Mouse (Mus musculus): ENCODE data around the gene Gm11627. TPM values are rescaled to one million over a fixed set of nuclear protein-coding genes. Genes with fewer than 3 reads are reported as not detected.
A peak's percentile ranks its signal among the peaks of the same experiment; 100 is the strongest.
"Not testable (repeated sequence)": the region's sequence is repeated elsewhere in the genome, so short reads cannot be mapped to it uniquely, and the experiment has no call there.

Gene Gm11627
- polyA plus RNA-seq, 1 experiment from 2014 or later = 11.8 TPM

GRCm38 (mm10) chr11:102567723-102568122 is 11.5 kb downstream of the Gm11627 start:
- no peak overlapping the region for H3K27ac ChIP-seq
- WGBS = 96% methylated on average over 15 of the region's 15 CpGs

DNA sequence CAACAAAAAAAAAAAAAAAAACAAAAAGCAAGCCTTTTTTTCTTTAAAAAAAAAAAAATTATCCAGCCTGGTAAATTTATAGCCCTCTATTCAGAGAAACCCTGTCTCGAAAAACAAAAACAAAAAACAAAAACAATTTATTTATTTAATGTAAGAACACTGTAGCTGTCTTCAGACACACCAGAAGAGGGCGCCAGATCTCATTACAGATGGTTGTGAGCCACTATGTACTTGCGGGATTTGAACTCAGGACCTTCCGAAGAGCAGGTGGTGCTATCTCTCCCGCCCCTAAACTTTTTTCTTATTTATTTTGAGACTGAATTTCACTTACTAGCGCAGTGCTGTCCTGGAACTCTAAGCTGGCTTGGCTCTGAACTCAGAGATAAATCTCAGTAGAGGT is 12.1 kb downstream of the Gm11627 start:
- Histone ChIP-seq H3K4me3 (no peak overlapping the region), H3K9me3 (no peaks in the 10 kb centered on the region), H3K27me3 (ENCODE audit: poor library complexity, severe bottlenecking) (no peaks in the 10 kb centered on the region), H3K36me3 (replicated peaks) (no peaks in the 10 kb centered on the region), H3K4me1 (no peaks in the 10 kb centered on the region), H3K27ac (no peak overlapping the region)
- DNase-seq (ENCODE audit: extremely low spot score, low spot score) = no peak
- WGBS = 89% methylated on average over 6 of the region's 6 CpGs

More at GRCm38 (mm10) chr11:102567723-102568122, 11.5 kb downstream of the Gm11627 start:
- no peaks in the 10 kb centered on the region for H3K4me1 ChIP-seq
- no peaks in the 10 kb centered on the region for H3K27me3 ChIP-seq (ENCODE audit: poor library complexity, severe bottlenecking)
- DNase-seq (ENCODE audit: extremely low spot score, low spot score) = no peak
- no peaks in the 10 kb centered on the region for H3K9me3 ChIP-seq
- no peaks in the 10 kb centered on the region for H3K36me3 ChIP-seq (replicated peaks)
- H3K4me3 ChIP-seq = no peak overlapping the region

GRCm38 (mm10) chr11:102566290-102566689 is 13.0 kb downstream of the Gm11627 start:
- Histone ChIP-seq H3K4me3 (no peak overlapping the region), H3K27me3 (ENCODE audit: poor library complexity, severe bottlenecking) (no peaks in the 10 kb centered on the region), H3K27ac (no peak overlapping the region), H3K9me3 (no peaks in the 10 kb centered on the region), H3K4me1 (no peaks in the 10 kb centered on the region), H3K36me3 (replicated peaks) (no peaks in the 10 kb centered on the region)
- 100% methylated on average over 1 of the region's 1 CpGs for WGBS
- no peak for DNase-seq (ENCODE audit: extremely low spot score, low spot score)

- H3K27ac ChIP-seq = 0 out of 2 replicates have a peak overlapping the region, but pooled peaks have one; percentile 40
- H3K4me3 ChIP-seq = no peak overlapping the region
- no peaks in the 10 kb centered on the region for H3K36me3 ChIP-seq (replicated peaks)
- no peaks in the 10 kb centered on the region for H3K9me3 ChIP-seq
- H3K27me3 ChIP-seq (ENCODE audit: poor library complexity, severe bottlenecking) = no peaks in the 10 kb centered on the region
- DNase-seq (ENCODE audit: extremely low spot score, low spot score) = no peak
- H3K4me1 ChIP-seq = no peaks in the 10 kb centered on the region
Measured at GRCm38 (mm10) chr11:102565741-102566140, 13.5 kb downstream of the Gm11627 start.

DNA sequence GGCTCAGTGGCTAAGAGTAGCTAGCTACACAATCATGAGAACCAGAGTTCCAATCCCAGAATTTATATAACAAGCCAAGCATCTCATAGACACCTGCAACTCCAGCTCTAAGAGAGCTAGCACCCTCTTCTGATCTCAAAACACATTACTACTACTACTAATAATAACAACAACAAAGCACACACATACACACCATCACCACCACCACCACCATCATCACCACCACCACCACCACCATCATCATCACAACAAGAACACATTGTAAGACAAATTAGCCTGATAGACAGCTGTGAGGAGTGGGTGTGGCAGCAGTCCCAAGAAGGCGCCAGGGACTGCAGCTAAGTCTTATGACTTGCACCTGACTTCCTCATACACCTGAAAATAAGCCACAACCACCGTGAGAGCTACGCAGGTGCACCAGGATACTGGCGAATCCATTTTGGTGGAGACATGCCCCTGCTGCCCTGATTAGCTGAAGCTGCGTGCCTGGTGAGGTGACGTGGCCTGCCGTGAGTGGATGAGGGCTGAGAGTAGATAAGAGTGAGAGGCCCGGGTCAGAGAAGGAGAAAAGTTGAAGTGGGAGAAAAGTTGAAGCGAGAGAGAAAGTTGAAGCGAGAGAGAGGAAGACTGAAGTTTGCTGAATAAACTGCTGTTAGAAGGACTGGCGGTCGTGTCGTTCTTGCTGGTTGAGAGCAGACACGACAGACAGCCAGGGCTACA is 14.1 kb downstream of the Gm11627 start:
- WGBS = 88% methylated on average over 14 of the region's 14 CpGs

DNA sequence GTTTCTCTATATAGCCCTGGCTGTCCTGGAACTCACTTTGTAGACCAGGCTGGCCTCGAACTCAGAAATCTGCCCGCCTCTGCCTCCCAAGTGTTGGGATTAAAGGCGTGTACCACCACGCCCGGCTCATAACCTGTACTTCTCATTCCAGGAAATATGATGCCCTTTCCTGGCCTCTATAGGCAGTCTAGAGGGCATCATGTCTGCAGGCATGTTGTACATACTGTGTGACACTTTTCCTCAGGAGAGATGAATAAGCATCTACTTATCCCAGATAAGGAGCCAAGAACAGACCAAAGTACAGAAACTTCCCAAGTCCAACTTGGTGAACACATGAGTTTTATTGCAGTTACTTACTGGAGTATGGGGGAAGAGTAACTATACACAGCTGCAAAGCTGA is 20.6 kb downstream of the Gm11627 start:
- H3K4me1 ChIP-seq = peaks cover 28% of the 10 kb centered on the region
- WGBS = 98% methylated on average over 5 of the region's 5 CpGs

More for the DNA sequence above, 14.1 kb downstream of the Gm11627 start:
- not testable (repeated sequence) for H3K4me1 ChIP-seq; H3K27me3 ChIP-seq (ENCODE audit: poor library complexity, severe bottlenecking); DNase-seq (ENCODE audit: extremely low spot score, low spot score); H3K36me3 ChIP-seq (replicated peaks); H3K4me3 ChIP-seq; H3K27ac ChIP-seq; H3K9me3 ChIP-seq

GRCm38 (mm10) chr11:102557386-102557785 is 21.9 kb downstream of the Gm11627 start:
- DNase-seq (ENCODE audit: extremely low spot score, low spot score) = no peak

More for the DNA sequence above, 20.6 kb downstream of the Gm11627 start:
- no peak overlapping the region for H3K27ac ChIP-seq
- H3K27me3 ChIP-seq (ENCODE audit: poor library complexity, severe bottlenecking) = no peaks in the 10 kb centered on the region
- no peak overlapping the region for H3K4me3 ChIP-seq
- no peaks in the 10 kb centered on the region for H3K9me3 ChIP-seq
- DNase-seq (ENCODE audit: extremely low spot score, low spot score) = no peak
- H3K36me3 ChIP-seq (replicated peaks) = no peaks in the 10 kb centered on the region

DNA sequence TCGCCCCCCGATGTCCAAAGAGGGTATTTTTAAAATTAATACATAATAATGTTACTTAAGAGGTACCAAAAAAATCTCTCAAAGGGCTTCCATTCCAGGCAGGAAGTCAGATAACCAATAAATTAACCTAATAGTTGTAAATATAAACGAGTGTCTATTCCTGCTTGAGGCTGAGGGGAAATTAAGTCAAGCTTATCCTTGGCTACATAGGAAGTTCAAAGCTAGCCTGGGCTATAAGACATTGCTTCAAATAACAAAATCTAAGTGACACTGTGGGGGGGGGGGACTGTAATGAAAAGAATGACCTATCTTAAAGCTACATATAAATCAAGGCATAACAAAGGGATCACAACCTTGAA is 22.6 kb downstream of the Gm11627 start:
- peak overlapping the region; percentile 99 for H3K27ac ChIP-seq
- WGBS = 26% methylated on average over 3 of the region's 3 CpGs
- no peak for DNase-seq (ENCODE audit: extremely low spot score, low spot score)
- peak overlapping the region; percentile 100 for H3K4me3 ChIP-seq
- H3K4me1 ChIP-seq = peaks cover 31% of the 10 kb centered on the region
- H3K36me3 ChIP-seq (replicated peaks) = 0 out of 2 replicates have a peak, but pooled peaks cover 3% of the 10 kb centered on the region
- no peaks in the 10 kb centered on the region for H3K27me3 ChIP-seq (ENCODE audit: poor library complexity, severe bottlenecking)
- no peaks in the 10 kb centered on the region for H3K9me3 ChIP-seq

More at GRCm38 (mm10) chr11:102557386-102557785, 21.9 kb downstream of the Gm11627 start:
- Histone ChIP-seq H3K4me1 (peaks cover 30% of the 10 kb centered on the region), H3K9me3 (no peaks in the 10 kb centered on the region), H3K27me3 (ENCODE audit: poor library complexity, severe bottlenecking) (no peaks in the 10 kb centered on the region), H3K4me3 (no peak overlapping the region), H3K27ac (no peak overlapping the region), H3K36me3 (replicated peaks) (no peaks in the 10 kb centered on the region)
- 93% methylated on average over 1 of the region's 1 CpGs for WGBS

DNA sequence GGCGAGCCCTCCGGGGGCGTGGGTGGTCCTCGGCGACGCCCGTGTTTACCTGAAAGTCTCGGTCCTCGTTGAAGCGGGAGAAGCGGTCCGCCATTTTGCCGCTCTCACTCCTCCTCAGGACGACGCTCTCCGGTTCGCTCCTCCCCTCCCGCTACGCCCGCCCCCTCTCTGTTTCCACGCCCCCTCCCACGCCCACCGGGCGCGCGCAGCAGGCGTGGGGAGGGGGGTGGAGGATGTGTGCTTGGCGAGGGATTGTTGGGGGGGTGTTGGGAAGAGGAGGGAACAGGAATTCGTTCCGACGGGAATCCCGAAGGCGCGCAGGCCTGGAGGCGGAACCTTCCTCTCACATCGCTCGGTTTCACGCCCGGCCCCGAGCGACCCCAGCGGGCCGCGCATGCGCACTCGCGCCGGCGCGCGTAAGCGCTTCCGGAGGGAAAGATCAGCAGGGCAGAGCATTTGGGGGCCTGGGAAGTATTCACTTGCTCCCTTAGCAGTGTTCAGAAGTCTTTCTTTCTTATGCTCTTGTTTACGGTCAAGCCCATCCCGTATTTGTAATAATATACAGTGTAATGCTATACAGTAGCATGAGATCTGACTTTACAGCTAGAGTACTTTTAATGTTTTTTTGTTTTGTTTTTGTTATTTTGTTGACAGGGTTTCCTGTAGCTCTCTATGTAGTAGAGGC is 23.1 kb downstream of the Gm11627 start, which contains the start of gene Gpatch8:
Gene Gpatch8 (minus strand): TSS at position 362 of the 685 bp plus-strand sequence.
- Histone ChIP-seq H3K27me3 (ENCODE audit: poor library complexity, severe bottlenecking) (no peaks in the 10 kb centered on the region), H3K27ac (peak within 1 kb of the TSS; percentile 99), H3K4me1 (peaks cover 33% of the 10 kb centered on the region), H3K4me3 (peak within 1 kb of the TSS; percentile 100), H3K9me3 (no peaks in the 10 kb centered on the region), H3K36me3 (replicated peaks) (peaks cover 4% of the 10 kb centered on the region)
- peak; percentile 97 for DNase-seq (ENCODE audit: extremely low spot score, low spot score)
- under 1% methylated on average over 55 of the region's 55 CpGs for WGBS

DNA sequence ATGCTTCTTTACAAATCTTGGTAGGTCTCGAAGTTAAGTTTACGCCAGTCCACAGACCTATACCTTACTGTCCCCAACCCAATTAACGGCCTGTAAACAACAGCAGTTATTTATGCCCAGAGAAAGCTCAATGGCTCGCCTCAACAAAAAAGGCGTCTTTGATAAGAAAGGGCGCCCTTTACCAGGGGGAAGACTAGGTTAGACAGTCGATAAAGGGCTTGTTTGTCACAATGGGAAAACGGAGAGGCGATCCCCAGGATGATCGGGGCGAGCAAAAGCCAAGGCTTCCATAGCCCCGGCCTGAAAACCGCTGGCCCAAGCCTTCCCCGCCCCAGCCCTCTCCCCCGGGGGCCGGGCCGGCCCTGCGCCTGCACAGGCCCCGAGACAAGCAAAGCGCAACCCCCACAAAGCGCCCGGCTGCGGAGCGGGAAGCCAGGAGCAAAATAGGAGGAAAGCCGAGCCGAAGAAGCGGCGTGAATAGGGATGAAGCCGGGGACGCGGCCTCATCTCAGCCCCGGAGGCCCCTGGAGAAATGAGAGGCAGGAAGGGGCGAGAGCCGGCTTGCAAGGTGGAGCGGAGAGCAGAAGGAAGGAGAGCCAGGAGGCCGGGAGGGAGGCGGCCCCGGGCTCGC is 23.7 kb downstream of the Gm11627 start:
- WGBS = under 1% methylated on average over 39 of the region's 39 CpGs
- peak overlapping the region; percentile 99 for H3K27ac ChIP-seq
- H3K36me3 ChIP-seq (replicated peaks) = peaks cover 7% of the 10 kb centered on the region
- DNase-seq (ENCODE audit: extremely low spot score, low spot score) = no peak
- H3K4me3 ChIP-seq = peak overlapping the region; percentile 100
- H3K4me1 ChIP-seq = peaks cover 36% of the 10 kb centered on the region
- no peaks in the 10 kb centered on the region for H3K27me3 ChIP-seq (ENCODE audit: poor library complexity, severe bottlenecking)
- no peaks in the 10 kb centered on the region for H3K9me3 ChIP-seq

DNA sequence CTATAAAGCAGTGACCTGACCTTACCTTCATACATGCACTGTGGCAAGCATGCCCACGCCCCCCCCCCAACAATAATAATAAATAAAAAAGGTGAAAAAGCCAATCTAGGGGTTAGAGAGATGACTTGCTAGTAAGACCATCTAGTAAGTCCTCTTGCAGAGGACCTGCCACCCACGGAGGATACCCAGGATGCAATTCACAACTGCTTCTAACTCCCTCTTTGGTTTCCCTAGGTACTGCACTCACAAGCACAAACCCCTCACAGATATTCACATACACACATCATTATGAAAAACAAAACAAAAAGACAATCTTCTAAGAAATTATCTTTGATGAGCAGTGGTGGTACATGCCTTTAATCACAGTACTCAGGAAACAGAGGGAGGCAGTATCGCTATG is 27.2 kb downstream of the Gm11627 start:
- Histone ChIP-seq H3K27me3 (ENCODE audit: poor library complexity, severe bottlenecking) (no peaks in the 10 kb centered on the region), H3K9me3 (no peaks in the 10 kb centered on the region), H3K4me1 (peaks cover 28% of the 10 kb centered on the region), H3K36me3 (replicated peaks) (peaks cover 35% of the 10 kb centered on the region), H3K27ac (no peak overlapping the region), H3K4me3 (no peak overlapping the region)
- 90% methylated on average over 3 of the region's 3 CpGs for WGBS
- DNase-seq (ENCODE audit: extremely low spot score, low spot score) = no peak

DNA sequence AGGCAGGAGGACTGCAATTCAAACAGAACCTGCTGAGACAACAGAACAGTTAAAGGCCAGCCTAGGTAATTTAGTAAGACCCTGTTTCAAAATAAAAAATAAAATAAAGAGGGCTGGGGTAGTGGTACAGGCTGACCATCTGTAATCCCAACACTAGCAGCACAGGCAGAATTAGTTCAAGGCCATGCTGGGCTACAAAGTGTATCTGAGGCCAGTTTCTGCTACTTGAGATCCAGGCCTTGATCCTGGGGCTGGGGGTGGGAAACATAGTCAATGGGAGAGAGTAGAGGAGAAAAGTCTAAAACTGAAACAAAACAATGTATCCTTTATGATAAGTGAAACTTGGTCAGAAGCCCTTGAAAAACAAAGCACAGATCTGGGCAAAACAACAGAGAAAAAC is 28.1 kb downstream of the Gm11627 start:
- Histone ChIP-seq H3K27me3 (ENCODE audit: poor library complexity, severe bottlenecking) (no peaks in the 10 kb centered on the region), H3K4me1 (peaks cover 22% of the 10 kb centered on the region), H3K9me3 (no peaks in the 10 kb centered on the region), H3K36me3 (replicated peaks) (peaks cover 44% of the 10 kb centered on the region), H3K4me3 (no peak overlapping the region), H3K27ac (no peak overlapping the region)
- no peak for DNase-seq (ENCODE audit: extremely low spot score, low spot score)

GRCm38 (mm10) chr11:102541471-102541870 is 37.8 kb downstream of the Gm11627 start:
- Histone ChIP-seq H3K4me3 (no peak overlapping the region), H3K27ac (no peak overlapping the region), H3K4me1 (peaks cover 5% of the 10 kb centered on the region), H3K27me3 (ENCODE audit: poor library complexity, severe bottlenecking) (no peaks in the 10 kb centered on the region), H3K9me3 (no peaks in the 10 kb centered on the region), H3K36me3 (replicated peaks) (peaks cover 43% of the 10 kb centered on the region)
- 95% methylated on average over 5 of the region's 5 CpGs for WGBS
- no peak for DNase-seq (ENCODE audit: extremely low spot score, low spot score)
